Mouse (Mus musculus) spleen, adult 2 months (tissue): ENCODE results near the gene Cd1d1.

ENCODE experiments used
- CTCF ChIP-seq: fragments of 200-500 bp; IDR thresholded peaks from 2 replicates; pipeline ENCODE4 v1.5.1; 2011; ENCODE audit warnings: mild to moderate bottlenecking, inconsistent platforms; ENCODE audit not compliant: insufficient read depth, insufficient read length, insufficient replicate concordance; ENCODE audit errors: extremely low read depth
- POLR2A ChIP-seq: fragments of 200-500 bp; IDR thresholded peaks from 2 replicates; pipeline ENCODE4 v1.6.1; 2011; ENCODE audit warnings: low read depth, low read length, inconsistent platforms

DNA sequence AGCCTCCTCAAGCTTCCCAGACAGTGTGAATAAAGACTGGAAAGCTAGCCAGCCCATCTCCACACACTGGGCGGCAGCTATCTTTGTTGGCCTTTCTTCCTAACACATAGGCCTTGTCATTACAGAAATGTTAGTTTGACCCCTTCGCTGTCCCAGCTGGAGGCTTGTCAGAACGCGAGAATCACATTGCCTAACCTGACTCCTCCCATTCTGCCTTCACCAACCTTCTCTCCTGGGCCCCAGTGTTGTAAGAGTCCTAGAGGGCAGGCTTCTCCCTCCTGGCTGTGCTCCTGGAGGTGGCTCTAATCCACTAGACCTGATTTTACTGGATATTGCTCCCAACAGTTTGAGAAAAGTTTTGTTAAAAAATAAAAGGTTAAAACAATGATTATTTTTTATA lies 1.4 kb upstream of the Cd1d1 start:
- no peak for TF ChIP-seq CTCF
- TF ChIP-seq POLR2A = no peak
